Mouse (Mus musculus) forebrain, embryonic 14.5 days (tissue): ENCODE results near the gene Ndufaf8. TPM values are rescaled to one million over a fixed set of nuclear protein-coding genes. Genes with fewer than 3 reads are reported as not detected.
A peak's percentile ranks its signal among the peaks of the same experiment; 100 is the strongest.

ENCODE experiments used
- ATAC-seq: fragments of 200-750 bp; cut with Nextera tagmentation; 2 replicates; pipeline ENCODE4 v1.8.0; 2017; ENCODE audit warnings: mild to moderate bottlenecking, moderate library complexity
- DNase-seq: peaks from one replicate; pipeline ENCODE4 v3.0.0-alpha.2; 2015; ENCODE audit warnings: low spot score
- H3K27ac ChIP-seq: fragments of 300-500 bp; sonication (generic); 2 replicates; pipeline ENCODE4 v1.5.1; 2014; ENCODE audit warnings: low read depth, mild to moderate bottlenecking, control low read depth, low read length, moderate library complexity
- H3K27me3 ChIP-seq: fragments of 300-500 bp; sonication (generic); replicated peaks from 2 replicates; pipeline ENCODE4 v1.6.1; 2014; ENCODE audit warnings: low read length, control low read depth, mixed read lengths; ENCODE audit not compliant: control insufficient read depth, insufficient read depth
- H3K36me3 ChIP-seq: fragments of 300-500 bp; sonication (generic); 2 replicates; pipeline ENCODE4 v1.6.1; 2014; ENCODE audit warnings: low read length, control low read depth; ENCODE audit not compliant: control insufficient read depth, insufficient read depth
- H3K4me1 ChIP-seq: fragments of 300-500 bp; sonication (generic); 2 replicates; pipeline ENCODE4 v1.6.1; 2014; ENCODE audit warnings: antibody characterized with exemption, low read length, control low read depth; ENCODE audit not compliant: control insufficient read depth, insufficient read depth
- H3K4me2 ChIP-seq: fragments of 300-500 bp; sonication (generic); 2 replicates; pipeline ENCODE4 v1.6.1; 2014; ENCODE audit warnings: mild to moderate bottlenecking, control low read depth, low read length
- H3K4me3 ChIP-seq: fragments of 300-500 bp; sonication (generic); 2 replicates; pipeline ENCODE4 v1.5.1; 2014; ENCODE audit warnings: low read depth, low read length, control low read depth
- H3K9ac ChIP-seq: fragments of 300-500 bp; sonication (generic); 2 replicates; pipeline ENCODE4 v1.6.1; 2014; ENCODE audit warnings: mild to moderate bottlenecking, low read length, control low read depth, moderate library complexity
- H3K9me3 ChIP-seq: fragments of 300-500 bp; sonication (generic); replicated peaks from 2 replicates; pipeline ENCODE4 v1.6.1; 2016; ENCODE audit warnings: low read length, control low read depth, mixed read lengths; ENCODE audit not compliant: control insufficient read depth
- WGBS: fragments of 180-500 bp; shearing (Covaris S2); extraction: QIAGEN DNeasy Blood & Tissue Kit; methylation state at CpG from one replicate; pipeline ENCODE4 v1.1.7; 2014; 5-methylcytosine and 5-hydroxymethylcytosine counted together
- polyA plus RNA-seq: library from polyadenylated mRNA; unstranded; fragments of >200 nt; fragmentation: Nextera tagmentation; extraction: Ambion mirVana; gene quantifications from 2 replicates; pipeline ENCODE4 v1.2.1, GENCODE M21; 2014

Ndufaf8 gene
- polyA plus RNA-seq, 1 experiment from 2014 or later = 84.8 TPM

DNA sequence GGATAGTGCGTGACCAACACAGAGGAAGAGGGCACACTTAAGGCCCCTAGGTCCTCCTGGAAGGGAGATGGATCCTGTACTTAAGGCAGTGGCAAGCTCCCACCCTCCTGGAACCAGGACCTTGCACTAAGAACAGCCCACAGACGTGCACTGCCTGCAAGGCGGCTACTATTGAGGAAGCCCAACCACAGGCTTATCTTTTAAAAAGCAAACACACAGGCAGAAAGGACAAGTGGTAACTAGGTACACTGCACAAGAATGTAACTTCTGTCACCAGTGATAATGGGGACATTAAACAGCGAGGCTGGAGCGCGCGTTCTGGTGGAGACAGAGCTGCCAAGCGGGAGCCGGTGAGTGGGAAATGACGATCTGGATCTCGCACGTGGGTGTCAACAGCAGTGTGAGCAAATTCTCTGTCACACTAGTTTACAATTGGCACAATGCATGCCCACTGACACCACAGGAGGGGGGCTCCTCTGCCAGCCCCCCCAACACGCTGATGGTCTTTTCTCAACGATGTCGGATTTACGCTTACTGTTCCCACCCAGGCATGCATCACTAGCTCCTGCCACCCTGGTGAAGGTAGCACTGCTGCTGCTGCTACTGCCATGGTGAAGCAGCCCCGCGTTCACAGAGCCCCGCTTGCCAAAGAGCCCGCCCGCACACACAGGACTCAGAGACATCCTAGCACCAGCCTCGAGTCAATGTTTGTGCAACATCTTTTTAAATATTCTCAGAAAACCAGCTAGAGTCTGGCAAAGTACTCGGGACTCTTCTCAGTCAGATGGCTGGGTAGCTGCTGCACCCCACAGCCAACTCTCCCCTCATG lies 38.3 kb downstream of the Ndufaf8 start:
- Histone ChIP-seq H3K36me3 (peaks cover 42% of the 10 kb centered on the region), H3K27me3 (no peaks in the 10 kb centered on the region), H3K9ac (no peak overlapping the region), H3K4me3 (no peak overlapping the region), H3K4me2 (no peak overlapping the region), H3K27ac (no peak overlapping the region), H3K9me3 (no peaks in the 10 kb centered on the region), H3K4me1 (no peaks in the 10 kb centered on the region)
- peak; percentile 27 for DNase-seq
- WGBS = 71% methylated on average over 23 of the region's 23 CpGs
- ATAC-seq = peak; percentile 40; the same call in 1 of the 2 replicates

DNA sequence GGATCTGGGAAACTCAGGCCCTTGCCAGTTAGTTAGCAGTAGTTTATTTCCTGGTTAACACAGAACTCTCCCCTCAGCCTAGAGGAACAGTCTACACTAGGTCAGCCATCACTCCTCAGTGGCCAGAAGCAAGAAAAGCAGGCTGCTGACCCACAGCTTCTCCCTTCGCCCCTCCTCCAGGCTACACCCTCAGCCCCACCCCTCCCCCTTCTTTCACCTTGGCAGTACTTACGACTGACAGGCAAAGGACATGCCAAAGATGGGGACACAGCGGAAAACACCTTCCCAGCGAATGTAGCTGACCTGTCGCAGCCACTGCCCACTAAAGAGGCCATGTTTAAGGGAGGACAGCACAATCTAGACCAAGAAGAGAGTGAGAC lies 38.9 kb downstream of the Ndufaf8 start:
- Histone ChIP-seq H3K9ac (no peak overlapping the region), H3K36me3 (peaks cover 36% of the 10 kb centered on the region), H3K4me1 (no peaks in the 10 kb centered on the region), H3K9me3 (no peaks in the 10 kb centered on the region), H3K27ac (no peak overlapping the region), H3K27me3 (no peaks in the 10 kb centered on the region), H3K4me3 (no peak overlapping the region), H3K4me2 (no peak overlapping the region)
- DNase-seq (no peak), ATAC-seq (no peak)
- 49% methylated on average over 5 of the region's 5 CpGs for whole genome bisulfite sequencing

DNA sequence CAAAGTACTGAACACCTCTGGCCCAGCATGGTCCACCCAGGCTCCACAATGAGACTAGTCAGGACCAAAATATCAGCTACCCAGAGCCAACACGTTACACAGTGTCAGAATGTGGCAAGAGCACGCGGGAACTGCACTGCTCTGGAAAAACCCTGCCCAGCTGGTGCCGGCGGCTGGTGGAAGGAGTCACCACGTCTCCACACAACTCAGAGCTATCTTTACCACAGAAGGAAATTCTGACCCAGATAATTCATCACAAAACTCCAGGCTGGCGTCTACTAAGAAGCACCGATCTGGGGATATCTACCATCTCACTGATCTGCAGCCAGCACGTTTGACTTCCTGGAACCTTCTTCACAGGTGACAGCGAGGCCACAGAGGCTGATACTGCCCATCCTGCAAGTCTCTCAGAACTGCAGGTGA lies 40.6 kb downstream of the Ndufaf8 start:
- no peaks in the 10 kb centered on the region for H3K9me3 ChIP-seq
- no peak overlapping the region for H3K9ac ChIP-seq
- no peak overlapping the region for H3K27ac ChIP-seq
- ATAC-seq (no peak), DNase-seq (no peak)
- H3K4me2 ChIP-seq = no peak overlapping the region
- H3K4me1 ChIP-seq = no peaks in the 10 kb centered on the region
- H3K27me3 ChIP-seq = no peaks in the 10 kb centered on the region
- no peak overlapping the region for H3K4me3 ChIP-seq
- H3K36me3 ChIP-seq = peaks cover 27% of the 10 kb centered on the region
- WGBS = 92% methylated on average over 10 of the region's 10 CpGs

DNA sequence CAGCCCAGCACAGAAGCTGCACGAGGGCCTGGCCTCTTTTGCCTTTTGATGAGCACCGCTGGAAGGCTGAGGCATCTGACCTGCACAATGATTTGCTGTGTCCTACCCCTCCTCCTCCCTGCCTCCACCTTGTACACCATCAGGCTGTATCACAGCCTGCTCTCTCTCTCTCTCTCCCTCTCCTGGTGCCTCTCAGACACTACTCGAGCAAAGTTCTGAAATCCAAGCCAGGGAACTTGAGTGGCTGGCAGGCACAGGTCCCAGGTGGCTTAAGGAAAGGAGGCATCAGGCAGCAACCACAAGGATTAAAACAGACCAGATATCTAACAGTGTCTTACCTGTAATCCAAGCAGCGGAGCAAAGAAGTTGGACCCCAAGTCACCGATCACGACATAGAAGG lies 41.5 kb downstream of the Ndufaf8 start:
- Histone ChIP-seq H3K4me2 (no peak overlapping the region), H3K9me3 (no peaks in the 10 kb centered on the region), H3K9ac (no peak overlapping the region), H3K27ac (no peak overlapping the region), H3K27me3 (no peaks in the 10 kb centered on the region), H3K36me3 (peaks cover 20% of the 10 kb centered on the region), H3K4me3 (no peak overlapping the region), H3K4me1 (no peaks in the 10 kb centered on the region)
- ATAC-seq (no peak), DNase-seq (no peak)
- WGBS = 81% methylated on average over 6 of the region's 6 CpGs

DNA sequence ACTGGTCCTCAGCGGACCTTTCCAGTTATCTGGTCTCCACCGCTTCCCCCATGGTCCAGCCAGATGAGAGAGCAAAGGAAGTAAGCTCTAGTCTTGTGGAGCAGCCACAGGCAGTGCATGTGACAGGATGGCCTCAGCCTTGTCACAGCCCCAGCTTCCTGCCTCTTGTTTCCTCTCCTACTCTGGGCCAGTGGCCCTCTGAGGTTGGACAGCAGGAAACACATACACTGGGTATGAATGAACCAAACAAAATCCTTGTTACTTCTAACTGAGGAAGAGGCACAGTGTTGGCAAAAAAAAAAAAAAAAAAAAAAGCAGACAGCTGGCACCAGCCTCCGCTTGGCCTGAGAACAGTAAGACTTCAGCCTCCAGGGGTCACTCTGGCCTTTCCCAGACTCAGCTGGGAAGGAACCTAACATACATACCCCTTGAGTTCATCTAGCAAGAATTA lies 43.9 kb downstream of the Ndufaf8 start:
- ATAC-seq = no peak
- Histone ChIP-seq H3K27me3 (no peaks in the 10 kb centered on the region), H3K9me3 (no peaks in the 10 kb centered on the region), H3K4me2 (no peak overlapping the region), H3K36me3 (peaks cover 21% of the 10 kb centered on the region), H3K4me1 (no peaks in the 10 kb centered on the region), H3K27ac (no peak overlapping the region), H3K4me3 (no peak overlapping the region), H3K9ac (no peak overlapping the region)
- peak; percentile 11 for DNase-seq
- 78% methylated on average over 3 of the region's 3 CpGs for WGBS

DNA sequence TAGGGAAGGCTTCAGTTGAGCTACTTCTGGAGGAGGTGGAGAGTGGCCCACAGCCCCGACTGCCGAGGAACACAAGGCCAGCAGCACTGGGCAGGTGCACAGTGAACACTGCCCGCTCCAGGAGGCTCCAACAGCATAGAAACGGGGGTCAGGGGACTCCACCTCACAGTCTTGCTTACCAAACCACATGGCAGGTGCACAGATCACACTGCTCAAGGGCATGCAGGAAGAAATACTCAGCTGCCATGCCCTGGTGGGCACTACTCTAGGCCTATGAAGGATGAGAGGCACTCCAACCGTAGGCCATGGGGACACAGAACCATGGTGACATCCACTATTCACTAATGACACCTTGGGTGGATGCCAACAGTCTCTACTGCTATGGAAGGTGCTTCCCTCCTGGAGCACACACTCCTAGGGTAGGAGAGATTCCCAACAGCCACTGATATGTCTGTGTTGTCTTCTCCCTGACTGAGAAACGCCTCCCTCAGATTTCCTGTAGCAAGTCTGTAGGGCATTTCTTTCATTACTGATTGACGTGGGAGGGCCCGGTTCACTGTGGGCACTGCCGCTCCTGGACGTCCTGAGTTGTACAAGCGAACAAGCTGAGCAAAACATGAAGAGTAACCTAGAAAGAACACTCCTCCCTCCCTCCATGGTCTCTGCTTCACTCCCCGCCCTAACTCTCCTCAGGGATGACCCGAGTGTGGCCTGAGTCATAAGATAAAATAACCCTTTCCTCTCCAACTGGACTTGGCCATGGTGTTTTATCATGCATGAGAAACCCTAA lies 45.2 kb downstream of the Ndufaf8 start:
- Histone ChIP-seq H3K4me1 (no peaks in the 10 kb centered on the region), H3K36me3 (peaks cover 14% of the 10 kb centered on the region), H3K9ac (no peak overlapping the region), H3K27ac (no peak overlapping the region), H3K9me3 (no peaks in the 10 kb centered on the region), H3K4me2 (no peak overlapping the region), H3K4me3 (no peak overlapping the region), H3K27me3 (no peaks in the 10 kb centered on the region)
- WGBS = 84% methylated on average over 13 of the region's 13 CpGs
- DNase-seq (no peak), ATAC-seq (no peak)

DNA sequence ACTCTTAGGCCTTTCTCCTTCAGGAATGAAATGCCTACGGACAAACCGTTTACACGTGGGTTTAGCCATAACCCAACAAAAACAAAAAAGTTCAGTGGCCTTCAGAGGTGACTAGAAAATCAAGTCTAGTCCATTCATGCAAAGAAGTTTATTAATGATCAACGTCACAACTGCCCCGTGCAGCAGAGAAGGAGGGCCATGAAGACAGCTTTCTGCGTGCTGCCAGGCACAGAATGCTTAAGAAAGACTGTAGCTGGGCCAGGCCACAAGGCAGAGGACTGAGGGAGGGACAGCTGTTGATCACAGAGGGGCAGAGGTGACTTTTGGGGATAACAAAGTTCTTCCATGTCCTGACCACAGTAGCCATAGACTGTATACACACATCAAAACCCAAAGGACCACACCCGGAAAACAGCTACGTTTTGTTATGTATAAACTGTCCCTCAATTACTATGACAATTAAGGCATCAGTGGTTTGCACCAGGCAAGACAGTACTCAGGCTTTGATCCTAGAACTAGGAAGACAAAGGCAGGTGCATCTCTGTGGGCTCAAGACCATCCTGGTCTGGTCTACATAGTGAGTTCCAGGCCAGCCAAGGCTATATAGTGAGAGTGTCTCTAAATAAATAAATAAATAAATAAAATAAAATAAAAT lies 49.6 kb downstream of the Ndufaf8 start:
- no peaks in the 10 kb centered on the region for H3K27me3 ChIP-seq
- no peak overlapping the region for H3K4me3 ChIP-seq
- no peaks in the 10 kb centered on the region for H3K9me3 ChIP-seq
- peaks cover 14% of the 10 kb centered on the region for H3K4me1 ChIP-seq
- H3K4me2 ChIP-seq = no peak overlapping the region
- 91% methylated on average over 8 of the region's 8 CpGs for WGBS
- ATAC-seq = no peak
- H3K36me3 ChIP-seq = peaks cover 3% of the 10 kb centered on the region; the same call in 1 of the 2 replicates
- H3K9ac ChIP-seq = no peak overlapping the region
- H3K27ac ChIP-seq = no peak overlapping the region
- DNase-seq = no peak

DNA sequence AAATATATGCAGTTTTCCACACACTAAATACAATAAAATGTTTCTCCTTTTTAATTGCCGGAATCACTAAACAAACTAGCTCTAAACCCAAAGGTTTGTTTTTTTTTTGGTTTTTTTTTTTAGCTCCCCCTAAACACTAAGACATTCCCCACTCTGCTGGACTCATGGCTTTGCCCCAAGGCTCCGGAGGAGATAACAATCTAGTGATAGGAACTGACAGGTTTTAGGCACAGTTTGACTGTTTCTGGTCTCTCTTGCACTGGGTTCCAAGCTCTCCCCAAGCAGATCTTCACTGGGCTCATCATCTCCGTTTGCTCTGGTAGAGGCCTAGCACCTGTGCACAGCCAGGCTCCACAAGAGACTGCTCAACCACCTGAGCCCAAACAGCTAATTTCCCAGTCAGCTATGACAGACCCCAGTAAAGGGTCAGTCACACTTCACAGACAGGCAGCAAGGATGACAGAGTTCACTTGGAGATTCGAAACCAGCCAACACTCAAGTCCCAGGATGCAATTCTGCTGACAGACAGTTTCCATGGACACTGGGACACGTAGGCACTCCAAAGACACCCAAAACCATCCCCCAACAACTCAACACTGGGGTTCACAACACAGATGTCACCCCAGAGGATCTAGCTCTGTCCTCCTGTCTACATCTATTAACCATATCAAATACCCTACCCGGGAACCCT lies 50.9 kb downstream of the Ndufaf8 start:
- ATAC-seq (no peak), DNase-seq (no peak)
- H3K9ac ChIP-seq = peak overlapping the region; percentile 82
- H3K4me3 ChIP-seq = peak overlapping the region; percentile 87
- peak overlapping the region; percentile 78 for H3K4me2 ChIP-seq
- H3K4me1 ChIP-seq = peaks cover 14% of the 10 kb centered on the region
- H3K36me3 ChIP-seq = peaks cover 3% of the 10 kb centered on the region; the same call in 1 of the 2 replicates
- H3K9me3 ChIP-seq = no peaks in the 10 kb centered on the region
- H3K27me3 ChIP-seq = no peaks in the 10 kb centered on the region
- no peak overlapping the region for H3K27ac ChIP-seq
- WGBS = 57% methylated on average over 6 of the region's 6 CpGs
